Mouse (Mus musculus) erythroblast, adult 5-6 weeks (primary cell): ENCODE measurements around the gene Zfp853. TPM values are rescaled to one million over a fixed set of nuclear protein-coding genes. Genes with fewer than 3 reads are reported as not detected.

Source experiments
- ATAC-seq: replicated peaks from 2 replicates; pipeline ENCODE4 v1.8.0; 2016; ENCODE audit warnings: moderate number of reproducible peaks, mild to moderate bottlenecking, moderate TSS enrichment, inconsistent platforms; ENCODE audit not compliant: poor library complexity, low FRiP score, severe bottlenecking
- total RNA-seq, 2 experiments: library from RNA; stranded (forward) in 1 of 2; stranded (reverse) in 1 of 2; fragments of 150-400 nt in 1 of 2; fragments of 200-764, 138-1000 nt in 1 of 2; gene quantifications; 2 replicates each; pipeline versions ENCODE4 v1.2.3 to v1.2.4; 2015 to 2017; ENCODE audit warnings: low replicate concordance in 2 of 2

Zfp853 gene
- total RNA-seq, 2 experiments from 2014 or later: not detected

GRCm38 (mm10) chr5:143295330-143295729 lies 1.9 kb upstream of the Zfp853 start:
- no peak for ATAC-seq

- no peak for ATAC-seq
Measured at GRCm38 (mm10) chr5:143294862-143295261, 1.4 kb upstream of the Zfp853 start.

- no peak for ATAC-seq
Measured at GRCm38 (mm10) chr5:143292879-143293278, 544 bp downstream of the Zfp853 start.

GRCm38 (mm10) chr5:143289299-143289698 lies 4.1 kb downstream of the Zfp853 start:
- no peak for ATAC-seq

GRCm38 (mm10) chr5:143288378-143288911 lies 5.0 kb downstream of the Zfp853 start:
- ATAC-seq: no peak

GRCm38 (mm10) chr5:143287774-143288328 lies 5.6 kb downstream of the Zfp853 start:
- ATAC-seq: no peak

GRCm38 (mm10) chr5:143284762-143285161 lies 8.7 kb downstream of the Zfp853 start:
- ATAC-seq: no peak

GRCm38 (mm10) chr5:143279247-143279646 lies 14.2 kb downstream of the Zfp853 start:
- ATAC-seq: no peak

- ATAC-seq: no peak
Measured at GRCm38 (mm10) chr5:143275761-143276160, 17.7 kb downstream of the Zfp853 start.

- ATAC-seq: peak; percentile 54
Measured at GRCm38 (mm10) chr5:143272540-143273330, 20.7 kb downstream of the Zfp853 start.

GRCm38 (mm10) chr5:143272108-143272507 lies 21.3 kb downstream of the Zfp853 start:
- ATAC-seq: peak; percentile 20; the same call in 1 of the 2 replicates

- ATAC-seq: no peak
Measured at GRCm38 (mm10) chr5:143271642-143272041, 21.8 kb downstream of the Zfp853 start.

- ATAC-seq: no peak
Measured at GRCm38 (mm10) chr5:143270151-143270519, 23.3 kb downstream of the Zfp853 start.

GRCm38 (mm10) chr5:143269363-143270150 lies 23.9 kb downstream of the Zfp853 start, which contains the start of gene Zfp316:
Gene Zfp316, minus strand, starts transcription at chr5:143270022.
- 0 out of 2 replicates have a peak, but pooled peaks have one; percentile 49 for ATAC-seq

- no peak for ATAC-seq
Measured at GRCm38 (mm10) chr5:143268985-143269362, 24.4 kb downstream of the Zfp853 start.

GRCm38 (mm10) chr5:143266794-143267193 lies 26.6 kb downstream of the Zfp853 start:
- no peak for ATAC-seq

- no peak for ATAC-seq
Measured at GRCm38 (mm10) chr5:143265409-143265808, 28.0 kb downstream of the Zfp853 start.

- ATAC-seq: no peak
Measured at GRCm38 (mm10) chr5:143264689-143265088, 28.7 kb downstream of the Zfp853 start.

GRCm38 (mm10) chr5:143261636-143262035 lies 31.8 kb downstream of the Zfp853 start:
- ATAC-seq: no peak

- no peak for ATAC-seq
Measured at GRCm38 (mm10) chr5:143255802-143256201, 37.6 kb downstream of the Zfp853 start.
